Mouse (Mus musculus): ENCODE measurements around the gene Pex16.

The Pex16 gene

GRCm38 (mm10) chr2:92370375-92370774, 4.1 kb upstream of the Pex16 start:
- no peak for DNase-seq (ENCODE audit: low read depth, low spot score)

- peak; percentile 83 for DNase-seq (ENCODE audit: low read depth, low spot score)
These were observed 3.4 kb upstream of the Pex16 start for GRCm38 (mm10) chr2:92370821-92371805.

GRCm38 (mm10) chr2:92371971-92372690, 2.3 kb upstream of the Pex16 start:
- no peak for DNase-seq (ENCODE audit: low read depth, low spot score)

- no peak for DNase-seq (ENCODE audit: low read depth, low spot score)
These were observed 1.6 kb upstream of the Pex16 start for GRCm38 (mm10) chr2:92372767-92373436.

- no peak for DNase-seq (ENCODE audit: low read depth, low spot score)
These were observed 1.1 kb upstream of the Pex16 start for GRCm38 (mm10) chr2:92373437-92373813.

GRCm38 (mm10) chr2:92375099-92375623, 685 bp downstream of the Pex16 start:
- peak; percentile 97 for DNase-seq (ENCODE audit: low read depth, low spot score)

- DNase-seq (ENCODE audit: low read depth, low spot score), result no peak
These were observed 1.3 kb downstream of the Pex16 start for GRCm38 (mm10) chr2:92375788-92376187.

- no peak for DNase-seq (ENCODE audit: low read depth, low spot score)
These were observed 1.8 kb downstream of the Pex16 start for GRCm38 (mm10) chr2:92376300-92376699.

GRCm38 (mm10) chr2:92377320-92377719, 2.8 kb downstream of the Pex16 start:
- DNase-seq (ENCODE audit: low read depth, low spot score), result no peak

GRCm38 (mm10) chr2:92379783-92380494, 5.5 kb downstream of the Pex16 start:
- DNase-seq (ENCODE audit: low read depth, low spot score), result no peak

- DNase-seq (ENCODE audit: low read depth, low spot score), result no peak
These were observed 6.1 kb downstream of the Pex16 start for GRCm38 (mm10) chr2:92380495-92381050.

GRCm38 (mm10) chr2:92381161-92381560, 6.7 kb downstream of the Pex16 start:
- no peak for DNase-seq (ENCODE audit: low read depth, low spot score)

- no peak for DNase-seq (ENCODE audit: low read depth, low spot score)
These were observed 7.6 kb downstream of the Pex16 start, which contains the start of gene 1700029I15Rik for GRCm38 (mm10) chr2:92381901-92382588. Gene 1700029I15Rik (plus strand): TSS chr2:92382538.

- DNase-seq (ENCODE audit: low read depth, low spot score), result no peak
These were observed 8.3 kb downstream of the Pex16 start for GRCm38 (mm10) chr2:92382759-92383158.

GRCm38 (mm10) chr2:92384101-92384500, 9.6 kb downstream of the Pex16 start:
- no peak for DNase-seq (ENCODE audit: low read depth, low spot score)

GRCm38 (mm10) chr2:92385113-92386051, 10.9 kb downstream of the Pex16 start:
- DNase-seq (ENCODE audit: low read depth, low spot score), result no peak

- DNase-seq (ENCODE audit: low read depth, low spot score), result no peak
These were observed 12.5 kb downstream of the Pex16 start for GRCm38 (mm10) chr2:92386821-92387570.

- no peak for DNase-seq (ENCODE audit: low read depth, low spot score)
These were observed 13.2 kb downstream of the Pex16 start for GRCm38 (mm10) chr2:92387646-92388045.

Measured in forelimb bud, embryonic 11.5 days (tissue).